Mouse (Mus musculus): ENCODE measurements around the gene Fto.

DNA sequence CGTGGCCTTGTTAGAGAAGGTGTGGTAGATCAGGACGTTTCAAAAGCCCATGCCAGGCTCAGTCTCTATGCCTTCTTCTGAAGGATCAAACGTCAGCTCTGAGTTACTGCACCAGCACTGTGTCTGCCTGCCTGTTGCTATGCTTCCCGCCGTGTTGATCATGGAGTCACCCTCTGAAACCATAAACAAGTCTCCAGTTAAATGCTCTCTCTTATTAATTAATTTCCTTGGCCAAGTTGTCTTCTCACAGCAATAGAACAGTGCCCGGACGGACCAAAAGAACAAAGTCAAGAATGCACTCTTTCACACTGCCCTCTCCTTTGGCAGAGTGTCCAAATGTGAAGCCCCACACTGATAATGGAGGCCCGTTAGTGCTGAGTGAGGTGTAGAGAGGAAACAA lies 217.3 kb downstream of the Fto start:
- no peak for TF ChIP-seq CTCF (conservative IDR thresholded peaks at IDR 0.05; ENCODE audit: low read length)
- no peak for TF ChIP-seq POU5F1 (IDR thresholded peaks at IDR 0.05; ENCODE audit: borderline replicate concordance, low read length)
- no peak for TF ChIP-seq NANOG (IDR thresholded peaks at IDR 0.05; ENCODE audit: borderline replicate concordance, low read length)
